Mouse (Mus musculus) lung, postnatal 0 days (tissue): ENCODE results near the gene Mlana.

Source experiments
- CTCF ChIP-seq: IDR thresholded peaks from 2 replicates; pipeline ENCODE4 v1.5.1; 2016; ENCODE audit warnings: antibody characterized with exemption, mild to moderate bottlenecking
- EP300 ChIP-seq: IDR thresholded peaks from 2 replicates; pipeline ENCODE4 v1.6.1; 2016; ENCODE audit warnings: antibody characterized with exemption, mild to moderate bottlenecking, control low read depth

DNA sequence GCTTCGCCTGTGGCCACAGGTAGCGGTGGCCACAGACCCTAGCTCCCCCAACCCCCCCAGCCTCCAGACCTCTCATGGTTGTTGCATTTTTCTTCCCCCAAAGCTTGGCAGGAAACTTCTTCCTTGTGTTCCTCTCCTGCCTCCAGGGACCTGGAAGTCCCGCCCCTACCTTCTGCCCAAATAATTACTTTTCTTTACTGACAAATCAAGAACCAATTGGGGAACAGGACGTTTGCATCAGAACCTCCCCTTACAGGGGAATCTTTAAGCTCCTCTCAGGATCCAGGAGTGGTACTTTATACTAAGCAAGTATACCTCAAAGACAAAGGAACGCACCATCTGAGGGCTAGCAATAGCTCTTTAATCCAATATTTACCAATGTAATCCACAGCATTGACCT, 32.7 kb upstream of the Mlana start:
- TF ChIP-seq CTCF, result no peak
- no peak for TF ChIP-seq EP300
